Mouse (Mus musculus): ENCODE data around the gene Kcnk18. TPM values are rescaled to one million over a fixed set of nuclear protein-coding genes. Genes with fewer than 3 reads are reported as not detected.

Kcnk18 gene
- polyA plus RNA-seq, 1 experiment from 2014 or later = not detected

GRCm38 (mm10) chr19:59260718-59261442 lies 41.9 kb downstream of the Kcnk18 start, which contains the start of gene Slc18a2:
Gene Slc18a2, plus strand, starts transcription at chr19:59260896.
- H3K27me3 ChIP-seq (ENCODE audit: control insufficient read depth, insufficient read depth, low read length) = peaks cover 31% of the 10 kb centered on the region

GRCm38 (mm10) chr19:59261604-59262003 lies 42.6 kb downstream of the Kcnk18 start:
- Histone ChIP-seq H3K9ac (ENCODE audit: low read length) (no peak overlapping the region; the same call in 1 of the 2 replicates), H3K27me3 (ENCODE audit: control insufficient read depth, insufficient read depth, low read length) (peaks cover 34% of the 10 kb centered on the region), H3K4me2 (peak overlapping the region; percentile 80), H3K4me1 (ENCODE audit: control insufficient read depth, insufficient read depth, low read length) (peaks cover 23% of the 10 kb centered on the region), H3K9me3 (ENCODE audit: control insufficient read depth, low read length) (peaks cover 2% of the 10 kb centered on the region; the same call in 1 of the 2 replicates), H3K4me3 (ENCODE audit: low read depth, low read length) (peak overlapping the region; percentile 40; the same call in 1 of the 2 replicates), H3K27ac (ENCODE audit: low read depth, low read length) (no peak overlapping the region), H3K36me3 (ENCODE audit: control insufficient read depth, insufficient read depth, low read length) (no peaks in the 10 kb centered on the region)
- WGBS = 48% methylated on average over 7 of the region's 7 CpGs
- DNase-seq (ENCODE audit: low spot score, missing footprints) = peak; percentile 88
- no peak for ATAC-seq (ENCODE audit: low FRiP score)

More at GRCm38 (mm10) chr19:59260718-59261442, 41.9 kb downstream of the Kcnk18 start, which contains the start of gene Slc18a2:
- no peak within 1 kb of the TSS for H3K27ac ChIP-seq (ENCODE audit: low read depth, low read length)
- H3K4me3 ChIP-seq (ENCODE audit: low read depth, low read length) = peak within 1 kb of the TSS; percentile 40
- ATAC-seq (ENCODE audit: low FRiP score) = peak; percentile 90
- peak within 1 kb of the TSS; percentile 80 for H3K4me2 ChIP-seq
- peaks cover 2% of the 10 kb centered on the region; the same call in 1 of the 2 replicates for H3K9me3 ChIP-seq (ENCODE audit: control insufficient read depth, low read length)
- peaks cover 20% of the 10 kb centered on the region for H3K4me1 ChIP-seq (ENCODE audit: control insufficient read depth, insufficient read depth, low read length)
- no peaks in the 10 kb centered on the region for H3K36me3 ChIP-seq (ENCODE audit: control insufficient read depth, insufficient read depth, low read length)
- under 1% methylated on average over 55 of the region's 55 CpGs for WGBS
- DNase-seq (ENCODE audit: low spot score, missing footprints) = peak; percentile 95
- H3K9ac ChIP-seq (ENCODE audit: low read length) = peak within 1 kb of the TSS; percentile 47

- no peaks in the 10 kb centered on the region for H3K36me3 ChIP-seq (ENCODE audit: control insufficient read depth, insufficient read depth, low read length)
- no peak overlapping the region for H3K9ac ChIP-seq (ENCODE audit: low read length)
- no peak for ATAC-seq (ENCODE audit: low FRiP score)
- peaks cover 35% of the 10 kb centered on the region for H3K27me3 ChIP-seq (ENCODE audit: control insufficient read depth, insufficient read depth, low read length)
- H3K4me1 ChIP-seq (ENCODE audit: control insufficient read depth, insufficient read depth, low read length) = peaks cover 36% of the 10 kb centered on the region
- 90% methylated on average over 9 of the region's 9 CpGs for WGBS
- DNase-seq (ENCODE audit: low spot score, missing footprints) = no peak
- no peaks in the 10 kb centered on the region for H3K9me3 ChIP-seq (ENCODE audit: control insufficient read depth, low read length)
- no peak overlapping the region for H3K4me3 ChIP-seq (ENCODE audit: low read depth, low read length)
- H3K27ac ChIP-seq (ENCODE audit: low read depth, low read length) = no peak overlapping the region
- H3K4me2 ChIP-seq = no peak overlapping the region
Observed at GRCm38 (mm10) chr19:59263171-59263570, 44.2 kb downstream of the Kcnk18 start.

GRCm38 (mm10) chr19:59264838-59265532 lies 46.0 kb downstream of the Kcnk18 start:
- Histone ChIP-seq H3K4me1 (ENCODE audit: control insufficient read depth, insufficient read depth, low read length) (peaks cover 36% of the 10 kb centered on the region), H3K4me2 (no peak overlapping the region), H3K27me3 (ENCODE audit: control insufficient read depth, insufficient read depth, low read length) (peaks cover 40% of the 10 kb centered on the region), H3K27ac (ENCODE audit: low read depth, low read length) (no peak overlapping the region), H3K36me3 (ENCODE audit: control insufficient read depth, insufficient read depth, low read length) (no peaks in the 10 kb centered on the region), H3K9ac (ENCODE audit: low read length) (0 out of 2 replicates have a peak overlapping the region, but pooled peaks have one; percentile 12), H3K4me3 (ENCODE audit: low read depth, low read length) (no peak overlapping the region), H3K9me3 (ENCODE audit: control insufficient read depth, low read length) (no peaks in the 10 kb centered on the region)
- WGBS = 59% methylated on average over 9 of the region's 9 CpGs
- DNase-seq (ENCODE audit: low spot score, missing footprints) = peak; percentile 88
- ATAC-seq (ENCODE audit: low FRiP score) = no peak

- no peak overlapping the region for H3K27ac ChIP-seq (ENCODE audit: low read depth, low read length)
- no peaks in the 10 kb centered on the region for H3K36me3 ChIP-seq (ENCODE audit: control insufficient read depth, insufficient read depth, low read length)
- H3K4me3 ChIP-seq (ENCODE audit: low read depth, low read length) = no peak overlapping the region
- ATAC-seq (ENCODE audit: low FRiP score) (no peak), DNase-seq (ENCODE audit: low spot score, missing footprints) (peak; percentile 89)
- H3K9me3 ChIP-seq (ENCODE audit: control insufficient read depth, low read length) = no peaks in the 10 kb centered on the region
- H3K9ac ChIP-seq (ENCODE audit: low read length) = no peak overlapping the region
- WGBS = 56% methylated on average over 6 of the region's 6 CpGs
- peaks cover 30% of the 10 kb centered on the region for H3K4me1 ChIP-seq (ENCODE audit: control insufficient read depth, insufficient read depth, low read length)
- peaks cover 32% of the 10 kb centered on the region for H3K27me3 ChIP-seq (ENCODE audit: control insufficient read depth, insufficient read depth, low read length)
- H3K4me2 ChIP-seq = no peak overlapping the region
Observed at GRCm38 (mm10) chr19:59265907-59266306, 46.9 kb downstream of the Kcnk18 start.

GRCm38 (mm10) chr19:59267417-59267963 lies 48.5 kb downstream of the Kcnk18 start:
- 0 out of 2 replicates have a peak overlapping the region, but pooled peaks have one; percentile 6 for H3K9ac ChIP-seq (ENCODE audit: low read length)
- ATAC-seq (ENCODE audit: low FRiP score) = peak; percentile 80

GRCm38 (mm10) chr19:59273190-59273589 lies 54.2 kb downstream of the Kcnk18 start:
- no peak overlapping the region for H3K4me2 ChIP-seq
- H3K4me1 ChIP-seq (ENCODE audit: control insufficient read depth, insufficient read depth, low read length) = no peaks in the 10 kb centered on the region; the same call in 1 of the 2 replicates
- 75% methylated on average over 7 of the region's 7 CpGs for WGBS
- H3K27ac ChIP-seq (ENCODE audit: low read depth, low read length) = no peak overlapping the region
- no peaks in the 10 kb centered on the region for H3K9me3 ChIP-seq (ENCODE audit: control insufficient read depth, low read length)
- no peak overlapping the region for H3K4me3 ChIP-seq (ENCODE audit: low read depth, low read length)
- peaks cover 7% of the 10 kb centered on the region; the same call in 1 of the 2 replicates for H3K27me3 ChIP-seq (ENCODE audit: control insufficient read depth, insufficient read depth, low read length)
- no peak overlapping the region for H3K9ac ChIP-seq (ENCODE audit: low read length)
- H3K36me3 ChIP-seq (ENCODE audit: control insufficient read depth, insufficient read depth, low read length) = no peaks in the 10 kb centered on the region
- DNase-seq (ENCODE audit: low spot score, missing footprints) (peak; percentile 80), ATAC-seq (ENCODE audit: low FRiP score) (no peak)

More at GRCm38 (mm10) chr19:59267417-59267963, 48.5 kb downstream of the Kcnk18 start:
- WGBS = 14% methylated on average over 5 of the region's 5 CpGs
- Histone ChIP-seq H3K4me3 (ENCODE audit: low read depth, low read length) (no peak overlapping the region), H3K4me2 (no peak overlapping the region), H3K27ac (ENCODE audit: low read depth, low read length) (peak overlapping the region; percentile 45), H3K4me1 (ENCODE audit: control insufficient read depth, insufficient read depth, low read length) (peaks cover 26% of the 10 kb centered on the region), H3K27me3 (ENCODE audit: control insufficient read depth, insufficient read depth, low read length) (peaks cover 26% of the 10 kb centered on the region), H3K9me3 (ENCODE audit: control insufficient read depth, low read length) (no peaks in the 10 kb centered on the region), H3K36me3 (ENCODE audit: control insufficient read depth, insufficient read depth, low read length) (no peaks in the 10 kb centered on the region)
- DNase-seq (ENCODE audit: low spot score, missing footprints) = peak; percentile 94

- Histone ChIP-seq H3K4me2 (no peak overlapping the region), H3K9ac (ENCODE audit: low read length) (no peak overlapping the region), H3K27ac (ENCODE audit: low read depth, low read length) (no peak overlapping the region), H3K9me3 (ENCODE audit: control insufficient read depth, low read length) (no peaks in the 10 kb centered on the region), H3K36me3 (ENCODE audit: control insufficient read depth, insufficient read depth, low read length) (no peaks in the 10 kb centered on the region), H3K4me3 (ENCODE audit: low read depth, low read length) (no peak overlapping the region), H3K4me1 (ENCODE audit: control insufficient read depth, insufficient read depth, low read length) (no peaks in the 10 kb centered on the region), H3K27me3 (ENCODE audit: control insufficient read depth, insufficient read depth, low read length) (0 out of 2 replicates have a peak, but pooled peaks cover 1% of the 10 kb centered on the region)
- ATAC-seq (ENCODE audit: low FRiP score) (no peak), DNase-seq (ENCODE audit: low spot score, missing footprints) (no peak)
- 92% methylated on average over 7 of the region's 7 CpGs for WGBS
Observed at GRCm38 (mm10) chr19:59276354-59276753, 57.3 kb downstream of the Kcnk18 start.

Measured in midbrain, embryonic 11.5 days (tissue).